Mouse (Mus musculus): ENCODE measurements around the gene Cpm.
"Not testable (repeated sequence)": the region's sequence is repeated elsewhere in the genome, so short reads cannot be mapped to it uniquely, and the experiment has no call there.

Cpm gene

DNA sequence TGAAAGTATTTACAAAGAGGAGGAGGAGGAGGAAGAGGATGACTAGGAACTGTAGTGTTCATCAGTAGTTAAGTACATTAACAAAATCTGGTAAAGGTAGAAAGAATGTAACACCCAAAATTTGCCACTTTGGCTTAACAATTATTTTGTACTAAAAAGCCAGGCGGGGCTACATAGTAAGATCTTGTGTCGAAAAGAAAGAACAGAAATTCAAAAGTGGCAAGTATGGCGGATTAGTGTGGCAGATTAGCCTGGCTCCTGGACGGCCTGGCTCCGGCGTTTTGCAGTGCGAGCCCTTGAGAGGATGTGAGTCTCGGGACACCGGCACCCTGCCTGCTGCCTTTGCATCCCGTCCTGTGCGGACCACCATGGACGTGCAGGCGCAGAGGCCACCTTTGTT, 35.4 kb upstream of the Cpm start:
- no peak for DNase-seq (ENCODE audit: low spot score)

DNA sequence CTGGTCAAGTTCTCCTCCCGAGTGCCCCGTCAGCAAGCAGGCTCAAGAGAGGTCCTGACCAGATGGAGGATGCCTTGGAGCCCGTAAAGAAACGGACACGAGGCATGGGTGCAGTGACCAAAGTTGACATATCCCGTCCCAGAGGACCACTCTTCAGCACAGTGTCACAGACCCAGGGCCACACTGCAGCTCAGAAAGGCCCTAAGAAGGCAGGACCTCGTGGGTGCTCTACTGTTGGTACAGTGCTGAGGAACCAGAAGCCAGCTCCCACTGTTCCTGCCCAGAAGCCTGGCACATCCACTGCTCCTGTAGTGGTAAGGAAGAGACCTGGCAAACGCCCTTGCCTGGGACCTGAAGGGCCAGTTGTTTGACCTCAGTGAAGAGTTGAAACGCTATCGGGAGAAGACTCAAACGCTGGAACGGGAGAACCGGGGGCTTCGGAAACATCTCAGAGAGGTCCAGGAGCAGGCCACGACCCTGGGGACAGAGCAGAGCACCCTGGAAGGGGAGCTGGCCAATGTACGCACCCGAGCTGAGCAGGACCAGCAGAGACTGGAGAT, 34.9 kb upstream of the Cpm start:
- no peak for DNase-seq (ENCODE audit: low spot score)

DNA sequence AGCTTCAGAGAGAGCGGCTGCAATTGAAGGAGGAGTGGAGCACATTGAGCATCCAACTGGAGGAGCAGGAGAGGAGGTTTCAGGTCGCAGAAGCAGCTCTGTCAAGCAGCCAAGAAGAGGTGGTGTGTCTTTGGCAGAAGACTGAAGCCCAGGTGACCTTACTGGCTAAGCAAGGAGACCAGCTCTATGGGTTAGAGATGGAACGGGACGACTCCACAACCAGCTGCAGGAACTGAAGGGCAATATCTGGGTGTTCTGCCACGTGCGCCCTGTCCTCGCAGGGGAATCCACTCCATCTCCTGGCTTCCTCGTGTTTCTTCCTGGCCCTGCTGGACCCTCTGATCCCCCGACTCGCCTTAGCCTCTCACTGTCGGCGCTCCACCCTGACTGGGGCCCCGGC, 34.4 kb upstream of the Cpm start:
- DNase-seq (ENCODE audit: low spot score), result no peak

DNA sequence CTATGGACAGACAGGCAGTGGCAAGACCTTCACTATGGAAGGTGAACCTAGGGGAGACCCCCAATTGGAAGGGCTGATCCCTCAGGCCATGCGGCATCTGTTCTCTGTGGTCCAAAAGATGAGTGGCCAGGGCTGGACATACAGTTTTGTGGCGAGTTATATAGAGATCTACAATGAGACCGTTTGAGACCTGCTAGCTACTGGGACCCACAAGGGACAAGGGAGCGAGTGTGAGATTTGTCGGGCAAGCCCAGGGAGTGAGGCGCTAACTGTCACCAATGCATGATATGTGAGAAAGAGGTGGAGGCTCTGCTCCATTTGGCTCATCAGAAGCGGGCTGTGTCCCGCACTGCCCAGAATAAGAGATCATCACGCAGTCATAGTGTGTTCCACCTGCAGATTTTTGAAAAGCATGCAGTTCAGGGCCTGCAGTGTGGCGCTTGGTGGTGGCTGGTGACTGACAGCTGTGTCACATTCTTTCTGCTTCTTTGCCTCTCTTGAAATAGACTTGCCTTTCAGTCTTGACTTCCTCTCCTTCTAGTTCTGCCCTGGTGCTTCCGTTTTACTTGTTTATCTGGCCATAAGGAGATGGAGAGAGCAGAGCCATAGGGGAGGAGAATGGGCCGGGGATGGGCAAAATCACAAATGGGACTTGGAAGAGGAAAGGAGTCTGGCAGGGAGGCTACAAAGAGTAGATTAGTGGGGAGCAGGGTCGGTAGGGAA, 33.7 kb upstream of the Cpm start:
- no peak for DNase-seq (ENCODE audit: low spot score)

DNA sequence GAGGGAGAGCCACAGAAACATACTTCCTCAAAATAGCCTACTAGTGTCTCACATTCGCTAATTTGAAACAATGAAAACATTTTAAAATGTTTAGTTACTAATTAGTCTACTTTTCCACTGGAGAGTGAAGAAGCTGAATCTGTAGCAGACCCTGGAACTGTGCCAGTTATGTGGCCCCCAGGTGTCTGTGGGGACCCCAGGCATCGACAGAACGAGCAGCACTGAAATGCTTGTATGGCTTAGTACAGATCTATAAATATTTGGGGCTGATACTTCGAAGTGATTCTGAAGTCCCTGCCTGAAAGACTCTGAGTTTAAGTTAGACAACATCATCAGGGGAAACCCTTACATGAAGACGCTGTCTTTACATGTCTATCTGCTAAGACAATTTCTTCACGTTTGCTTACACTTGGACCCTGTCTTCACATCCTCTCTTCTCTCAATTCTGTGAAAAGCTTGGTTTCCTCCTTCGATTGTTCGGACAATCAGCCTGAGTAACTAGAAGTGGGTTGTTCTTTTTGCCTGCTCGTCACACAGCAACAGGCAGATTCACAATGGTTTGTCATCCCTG, 33.0 kb upstream of the Cpm start:
- DNase-seq (ENCODE audit: low spot score), result no peak

DNA sequence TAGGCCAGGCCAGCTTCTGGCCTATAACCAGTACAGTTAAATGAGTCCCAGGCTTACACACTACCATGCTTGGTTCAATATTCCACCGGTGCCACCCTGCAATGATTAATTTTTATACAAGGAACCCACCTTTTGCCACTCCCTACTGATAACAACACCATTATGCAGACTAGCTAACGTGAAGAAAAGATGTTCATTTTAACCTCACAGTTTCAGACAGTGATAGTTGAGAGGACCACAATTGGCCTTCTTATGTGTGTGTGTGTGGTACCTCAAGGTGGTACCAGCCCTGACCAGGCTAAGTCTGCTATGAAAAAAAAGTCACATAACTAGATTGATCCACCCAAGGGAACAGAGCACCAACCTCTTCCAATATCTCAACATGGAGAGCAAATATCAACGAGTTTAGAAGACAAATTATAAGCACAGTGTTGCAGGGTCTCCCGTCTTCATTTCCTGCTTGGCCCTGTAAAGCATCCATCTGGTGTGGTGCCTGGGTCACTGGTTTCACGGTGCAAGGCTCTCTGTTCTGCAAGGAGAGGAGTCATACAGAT, 32.5 kb upstream of the Cpm start:
- no peak for DNase-seq (ENCODE audit: low spot score)

DNA sequence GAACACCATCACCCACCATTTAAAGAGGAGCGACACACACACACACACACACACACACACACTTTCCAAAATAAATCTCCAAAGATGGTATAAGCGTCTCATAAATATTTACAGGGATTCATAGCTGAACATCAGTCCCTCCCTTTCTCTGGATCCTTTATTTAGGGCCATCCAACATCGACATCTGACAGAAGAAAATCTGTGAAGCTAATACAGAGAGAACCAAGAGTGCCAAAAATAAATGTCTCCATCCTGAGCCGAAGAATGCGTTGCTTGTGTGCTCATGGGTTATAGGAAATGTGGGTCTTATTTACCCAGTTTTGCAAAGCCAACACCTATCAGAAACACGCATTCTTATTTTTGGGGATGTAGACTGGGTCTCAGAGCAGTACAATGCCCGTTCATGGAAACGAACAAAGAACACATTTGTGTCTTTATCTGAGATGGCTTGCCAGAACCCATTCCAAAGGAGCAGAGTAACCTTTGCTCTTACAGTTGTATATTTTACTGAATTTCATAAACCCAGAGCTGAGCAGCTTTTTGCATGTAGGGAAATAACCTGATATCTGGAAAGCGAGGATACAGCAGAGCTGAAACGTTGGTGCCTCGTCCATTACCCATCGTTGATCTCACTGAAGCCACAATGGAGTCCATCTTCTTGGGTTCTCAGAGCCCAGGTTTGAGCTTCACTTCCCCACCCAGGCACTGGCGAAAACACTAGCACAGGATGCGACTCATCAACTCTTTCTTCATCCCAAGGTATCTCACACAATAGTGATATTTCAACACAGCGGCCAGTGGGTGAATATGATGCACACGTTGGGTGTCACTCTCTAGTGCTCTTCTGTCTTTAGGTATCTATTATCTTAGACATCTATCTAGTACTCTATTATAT, 31.7 kb upstream of the Cpm start:
- not testable (repeated sequence) for DNase-seq (ENCODE audit: low spot score)

DNA sequence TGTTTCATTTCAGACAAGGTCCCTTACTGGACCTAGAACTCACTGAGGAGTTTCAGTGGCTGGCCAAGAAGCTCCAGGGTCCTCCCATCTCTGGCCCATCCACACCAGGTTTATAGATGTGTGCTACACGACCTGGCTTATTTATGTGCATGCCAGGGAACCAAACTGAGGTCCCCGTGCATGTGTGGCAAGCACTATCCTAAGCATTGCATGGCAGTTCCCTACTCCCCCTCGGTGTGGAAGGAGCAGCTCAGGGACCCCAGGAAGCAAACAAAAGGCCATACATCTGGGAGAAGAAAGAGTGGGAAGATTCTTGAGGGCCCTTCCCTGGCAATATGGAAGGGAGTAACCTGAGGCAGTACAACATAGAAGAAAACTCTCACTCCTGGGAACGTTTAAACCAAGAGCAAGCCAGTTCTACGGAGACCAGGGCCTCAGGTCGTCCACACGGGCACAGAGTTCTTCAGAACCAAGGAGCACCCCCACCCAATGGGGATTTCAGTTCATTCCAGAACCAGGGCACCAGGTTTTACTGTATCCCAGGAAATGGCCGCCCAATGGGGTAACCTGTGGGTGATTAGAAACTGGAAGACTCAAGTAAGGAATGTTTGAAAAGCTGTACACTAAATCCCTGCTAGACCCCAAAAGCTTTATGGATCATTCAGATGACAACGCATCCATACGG, 30.9 kb upstream of the Cpm start:
- DNase-seq (ENCODE audit: low spot score), result no peak

DNA sequence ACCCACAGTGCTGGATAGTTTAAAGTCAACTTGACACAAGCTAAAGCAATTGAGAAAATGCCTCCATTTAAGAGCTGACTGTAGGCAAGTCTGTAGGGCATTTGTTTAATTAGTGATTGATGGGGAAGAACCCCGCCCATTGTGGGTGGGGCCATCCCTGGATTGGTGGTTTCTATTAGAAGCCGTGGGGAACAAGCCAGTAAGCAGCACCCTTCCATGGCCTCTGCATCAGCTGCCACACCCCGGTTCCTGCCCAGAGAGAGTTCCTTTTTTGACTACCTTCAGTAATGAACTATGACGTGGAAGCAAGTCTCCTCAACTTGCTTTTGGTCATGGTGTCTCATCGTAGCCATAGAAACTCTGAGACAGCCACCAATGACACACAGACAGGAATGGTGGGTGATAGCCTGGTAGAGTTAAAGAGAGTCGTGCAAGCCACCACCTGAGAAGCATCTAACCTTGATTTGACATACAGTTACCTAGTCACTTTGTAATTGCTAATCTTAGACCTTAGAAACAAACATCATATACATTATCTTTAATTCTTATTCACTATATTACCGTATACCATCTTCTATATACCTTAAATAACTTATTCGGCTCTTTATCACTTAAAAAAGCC, 30.2 kb upstream of the Cpm start:
- not testable (repeated sequence) for DNase-seq (ENCODE audit: low spot score)

DNA sequence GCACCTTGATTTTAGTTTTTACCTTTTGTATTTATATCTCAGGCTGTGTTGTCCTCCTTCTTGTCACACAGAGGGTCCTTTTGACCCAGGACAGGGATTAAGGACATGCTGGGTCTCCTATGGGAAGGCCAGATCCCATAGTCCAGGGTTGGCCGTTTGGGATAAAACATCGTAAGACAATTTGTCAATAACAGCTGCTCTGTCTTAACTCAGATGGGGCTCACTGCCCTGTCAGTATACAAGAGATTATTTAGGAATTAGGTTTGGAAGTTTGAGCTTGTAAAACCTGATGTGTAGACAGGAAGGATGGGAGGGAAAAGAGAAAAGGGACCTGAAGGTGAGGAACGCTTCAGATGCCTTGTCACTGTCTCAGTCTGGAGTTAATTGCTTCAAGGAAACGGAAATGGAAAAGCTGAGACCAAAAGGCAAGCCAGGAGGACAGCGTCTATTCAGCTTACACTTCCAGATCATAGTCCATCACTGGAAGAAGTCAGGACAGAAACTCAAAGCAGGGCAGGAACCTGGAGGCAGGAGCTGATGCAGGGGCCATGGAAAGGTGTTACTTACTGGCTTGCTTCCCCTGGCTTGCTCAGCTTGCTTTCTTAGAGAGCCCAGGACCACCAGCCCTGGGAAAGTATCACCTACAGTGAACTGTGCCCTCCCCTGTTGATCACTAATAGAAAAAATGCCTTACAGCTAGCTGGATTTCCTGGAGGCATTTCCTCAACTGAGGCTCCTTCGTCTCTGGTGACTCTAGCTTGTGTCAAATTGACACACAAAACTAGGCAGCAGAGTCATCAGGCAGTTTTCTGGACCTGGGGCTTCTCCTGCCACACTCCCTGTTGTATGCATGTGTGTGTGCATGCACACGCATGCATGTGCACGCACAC, 27.9 kb upstream of the Cpm start:
- DNase-seq (ENCODE audit: low spot score), result no peak

DNA sequence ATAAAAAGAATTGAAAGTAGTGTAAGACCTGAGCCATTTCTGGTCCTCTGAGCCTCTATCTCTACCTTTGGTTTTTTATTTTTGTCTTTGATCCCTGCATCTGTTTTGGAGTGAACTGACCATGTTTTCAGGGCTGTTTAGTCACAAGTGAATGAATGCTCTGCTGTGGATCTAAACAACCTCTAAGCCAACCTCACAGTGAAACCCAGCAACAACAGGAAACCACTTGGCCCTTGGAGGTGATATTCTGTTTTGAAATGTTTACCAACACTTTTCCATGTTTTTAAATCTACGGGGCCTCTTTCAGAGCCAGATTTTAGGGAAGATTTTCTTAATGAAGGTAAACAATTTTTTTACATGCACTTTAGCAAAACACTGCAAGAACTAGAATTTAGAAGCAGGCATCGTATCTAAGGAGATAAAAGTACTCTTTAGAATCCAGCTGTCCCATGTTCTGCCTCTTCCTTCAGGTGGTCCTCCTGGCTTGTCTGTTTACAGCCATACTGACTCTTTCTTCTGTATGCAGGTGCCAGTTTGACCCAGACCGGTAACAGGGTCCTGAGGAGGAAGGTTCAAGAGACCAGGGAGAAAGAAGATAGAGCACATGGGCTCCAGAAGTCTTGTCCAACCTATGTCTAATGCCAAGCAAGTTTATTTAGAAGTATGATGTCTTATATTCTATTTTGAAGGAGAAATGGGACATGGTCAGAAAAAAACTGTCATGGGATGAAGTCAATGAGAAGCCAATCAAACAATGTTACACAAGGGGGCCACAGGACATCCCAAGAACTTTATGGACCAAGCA, 26.8 kb upstream of the Cpm start:
- DNase-seq (ENCODE audit: low spot score), result no peak

DNA sequence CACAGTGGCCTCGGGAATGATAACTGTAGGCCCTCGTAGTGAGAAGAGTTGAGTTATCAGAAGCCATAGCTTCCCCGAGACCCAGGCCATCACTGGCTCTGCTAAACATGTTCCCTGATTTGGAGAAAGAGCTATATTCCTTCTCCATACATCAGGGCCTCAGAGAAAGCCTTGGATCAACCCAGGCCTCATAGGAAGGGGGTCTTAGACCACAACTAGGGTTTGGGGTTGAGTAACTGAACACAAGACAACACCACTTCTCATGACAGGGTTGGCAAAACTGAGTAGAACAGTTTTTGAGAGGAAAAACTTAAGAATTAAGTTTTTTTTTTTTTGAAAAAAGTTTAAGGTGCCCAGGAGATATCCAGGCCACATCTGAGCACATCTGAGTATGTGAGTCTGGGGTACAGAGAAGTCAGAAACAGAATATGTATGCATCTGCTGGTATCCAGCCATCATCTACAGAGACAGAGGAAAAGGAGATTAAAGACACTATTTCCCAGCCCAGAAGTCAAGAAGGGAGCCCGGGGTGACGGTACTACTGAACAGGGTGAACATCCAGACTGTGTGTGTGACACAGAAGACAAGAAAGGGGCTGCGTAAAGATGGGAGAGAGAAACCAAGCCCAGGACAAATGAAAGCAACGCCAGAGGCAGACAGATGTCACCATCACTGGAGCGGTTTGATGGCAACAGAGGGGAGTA, 26.0 kb upstream of the Cpm start:
- DNase-seq (ENCODE audit: low spot score), result no peak

DNA sequence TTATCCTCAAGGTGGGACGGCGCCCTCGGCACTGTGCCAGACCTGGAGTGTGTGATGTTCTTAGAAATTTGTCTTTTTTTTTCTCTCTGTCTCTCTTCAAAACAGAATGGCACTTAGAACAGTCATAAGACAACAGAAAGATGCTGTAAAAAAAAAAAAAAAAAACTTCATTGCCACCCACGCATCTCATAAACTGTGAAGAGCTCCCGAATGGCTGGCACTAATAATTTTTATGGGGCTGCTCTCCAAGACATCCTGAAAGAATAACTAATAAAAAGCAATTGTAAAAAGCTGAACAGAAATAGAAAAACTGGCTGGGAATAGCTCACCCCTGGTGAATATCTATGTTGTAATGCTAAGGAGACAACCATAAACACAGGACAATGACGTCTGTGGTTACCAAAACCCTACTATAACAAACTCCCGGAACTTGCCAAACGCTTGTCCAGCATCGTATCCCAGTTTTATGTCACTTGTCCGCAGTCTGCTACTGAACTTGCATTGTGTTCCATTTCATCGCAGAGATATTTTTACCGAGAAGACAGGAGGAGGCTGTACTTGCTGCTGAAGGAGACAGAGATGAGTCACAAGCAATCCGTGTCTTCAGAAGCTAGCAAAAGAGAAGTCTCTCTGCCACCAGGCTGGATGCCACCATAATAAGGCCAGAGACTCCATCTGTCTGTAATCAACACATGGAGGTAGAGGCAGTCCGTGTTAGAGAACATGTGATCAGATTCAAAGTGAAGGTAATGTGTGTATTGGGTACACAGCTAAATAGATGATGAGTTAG, 25.3 kb upstream of the Cpm start:
- no peak for DNase-seq (ENCODE audit: low spot score)

DNA sequence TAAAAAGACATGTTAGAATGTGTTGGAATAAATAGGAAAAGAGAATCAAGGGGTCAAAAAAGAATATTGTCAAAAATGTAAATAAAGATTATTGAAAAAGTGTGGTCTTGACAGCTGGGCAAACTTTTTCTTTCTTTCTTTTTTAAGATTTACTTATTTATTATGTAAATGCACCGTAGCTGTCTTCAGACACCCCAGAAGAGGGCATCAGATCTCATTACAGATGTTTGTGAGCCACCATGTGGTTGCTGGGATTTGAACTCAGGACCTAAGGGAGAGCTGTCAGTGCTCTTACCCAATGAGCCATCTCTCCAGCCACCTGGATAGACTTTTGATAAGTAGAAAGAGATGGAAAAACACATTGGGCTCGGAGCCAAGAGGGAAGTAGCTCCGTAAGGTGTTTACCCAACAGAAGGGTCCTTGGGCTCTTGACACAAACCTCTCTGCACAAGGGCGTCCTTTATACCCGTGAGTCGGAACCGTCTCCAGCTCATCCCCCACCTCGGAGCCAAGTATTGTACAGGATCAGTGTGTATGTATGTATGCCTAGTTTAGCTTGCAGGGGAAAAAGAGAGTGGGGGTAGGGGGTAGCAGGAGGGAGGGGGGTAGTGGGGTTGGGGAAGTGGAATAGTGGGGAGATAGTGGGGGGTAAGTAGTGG, 24.5 kb upstream of the Cpm start:
- DNase-seq (ENCODE audit: low spot score), result no peak

DNA sequence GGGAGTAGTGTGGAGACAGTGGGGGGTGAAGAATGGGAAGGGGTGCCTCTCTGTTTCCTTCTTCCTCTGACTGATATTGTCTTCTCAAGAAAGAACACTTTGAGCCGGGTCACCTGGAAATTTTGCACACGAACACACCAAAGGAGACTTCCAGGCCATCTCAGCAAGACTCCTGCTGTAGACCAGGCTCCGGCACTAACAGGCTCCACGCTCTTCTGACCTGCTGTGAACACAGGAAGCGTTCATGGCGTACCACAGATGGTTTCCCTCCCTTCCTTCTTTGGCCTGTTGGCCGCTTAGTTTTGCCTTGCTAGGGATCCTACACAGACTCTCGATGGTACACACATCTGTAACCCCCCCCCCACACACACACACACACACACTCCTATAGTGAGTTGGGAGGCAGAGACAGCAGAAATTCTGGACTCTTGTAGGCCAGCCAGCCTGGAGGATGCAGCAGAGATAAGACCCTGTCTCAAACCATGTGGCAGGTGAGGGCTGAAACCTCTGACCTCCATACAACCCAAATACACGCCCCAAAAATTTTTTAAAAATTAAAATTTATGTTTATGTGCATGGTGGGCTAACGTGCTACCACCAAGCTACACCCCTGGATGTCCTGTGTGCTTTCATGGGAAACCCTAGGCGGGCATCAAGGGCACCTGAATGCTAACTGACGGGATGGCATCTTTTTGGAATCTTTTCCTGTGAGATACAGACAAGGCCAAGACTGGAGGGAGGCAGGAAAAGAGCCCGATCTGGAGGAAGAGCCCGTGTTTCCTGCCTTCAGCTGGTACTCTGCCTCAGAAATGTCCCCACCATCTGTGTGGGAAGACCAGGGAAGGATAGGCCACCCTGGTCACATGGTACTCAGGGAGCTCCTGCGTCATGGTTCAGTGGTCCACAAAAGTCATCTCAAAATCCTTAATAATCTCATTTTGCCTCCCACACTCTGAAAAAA, 23.7 kb upstream of the Cpm start:
- DNase-seq (ENCODE audit: low spot score), result no peak

DNA sequence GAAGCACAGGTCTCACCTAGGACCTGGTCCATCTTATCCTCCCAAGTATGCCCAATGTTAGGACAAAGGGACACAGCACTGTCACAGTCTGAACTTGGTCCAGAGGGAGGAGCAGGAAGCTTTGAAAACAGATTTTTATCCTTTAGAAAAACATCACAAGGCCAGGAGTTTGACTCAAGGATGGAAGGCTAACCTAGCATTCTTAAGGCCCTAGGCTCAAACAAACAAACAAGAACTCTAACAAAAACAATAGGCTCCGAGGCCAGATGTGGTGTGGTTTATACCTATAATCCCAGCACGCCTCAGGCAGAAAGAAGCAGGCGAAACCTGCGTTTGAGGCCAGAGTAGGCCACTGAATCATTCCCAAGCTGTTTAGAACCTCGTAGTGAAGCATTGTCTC, 22.9 kb upstream of the Cpm start:
- DNase-seq (ENCODE audit: low spot score), result no peak
